Mouse (Mus musculus): Measurements from ENCODE around the gene Dync1li2. TPM values are rescaled to one million over a fixed set of nuclear protein-coding genes. Genes with fewer than 3 reads are reported as not detected.

Dync1li2 gene
- total and polyA plus RNA-seq, 2 experiments: 6.3 to 15.4 TPM

- Histone ChIP-seq H3K79me2 (ENCODE audit: control insufficient read depth, insufficient read depth, low read length) (no peaks in the 10 kb centered on the region), H3K27me3 (ENCODE audit: control insufficient read depth, insufficient read depth, low read length) (no peaks in the 10 kb centered on the region), H3K9ac (ENCODE audit: low read depth, low read length) (no peak overlapping the region), H3K36me3 (ENCODE audit: control insufficient read depth, insufficient read depth, low read length) (peaks cover 8% of the 10 kb centered on the region; the same call in 1 of the 2 replicates), H3K4me3 (ENCODE audit: insufficient read depth, low read depth, low read length) (no peak overlapping the region), H3K27ac (replicated peaks; ENCODE audit: insufficient read depth, low read depth, low read length) (no peak overlapping the region), H3K4me1 (ENCODE audit: control insufficient read depth, insufficient read depth, low read length) (no peaks in the 10 kb centered on the region)
- no peak for DNase-seq (ENCODE audit: extremely low read depth, low read depth, low spot score)
- 69% methylated on average over 3 of the region's 3 CpGs for WGBS
- no peak for TF ChIP-seq POLR2A (IDR thresholded peaks at IDR 0.05; ENCODE audit: extremely low read depth, insufficient read depth, low read length)
- TF ChIP-seq CTCF (IDR thresholded peaks at IDR 0.05; ENCODE audit: low read depth, low read length): no peak
Observed at GRCm38 (mm10) chr8:104414204-104414603, 28.6 kb downstream of the Dync1li2 start.

- peaks cover 3% of the 10 kb centered on the region; the same call in 1 of the 2 replicates for H3K36me3 ChIP-seq (ENCODE audit: control insufficient read depth, insufficient read depth, low read length)
- TF ChIP-seq POLR2A (IDR thresholded peaks at IDR 0.05; ENCODE audit: extremely low read depth, insufficient read depth, low read length): no peak
- no peak for TF ChIP-seq CTCF (IDR thresholded peaks at IDR 0.05; ENCODE audit: low read depth, low read length)
- WGBS: 60% methylated on average over 4 of the region's 4 CpGs
Observed at GRCm38 (mm10) chr8:104413770-104414169, 29.1 kb downstream of the Dync1li2 start.

GRCm38 (mm10) chr8:104412805-104413532 lies 29.9 kb downstream of the Dync1li2 start:
- no peaks in the 10 kb centered on the region for H3K4me1 ChIP-seq (ENCODE audit: control insufficient read depth, insufficient read depth, low read length)
- no peaks in the 10 kb centered on the region for H3K36me3 ChIP-seq (ENCODE audit: control insufficient read depth, insufficient read depth, low read length)
- H3K4me3 ChIP-seq (ENCODE audit: insufficient read depth, low read depth, low read length): no peak overlapping the region
- no peak overlapping the region for H3K9ac ChIP-seq (ENCODE audit: low read depth, low read length)
- TF ChIP-seq POLR2A (IDR thresholded peaks at IDR 0.05; ENCODE audit: extremely low read depth, insufficient read depth, low read length) (no peak), CTCF (IDR thresholded peaks at IDR 0.05; ENCODE audit: low read depth, low read length) (no peak)
- H3K79me2 ChIP-seq (ENCODE audit: control insufficient read depth, insufficient read depth, low read length): no peaks in the 10 kb centered on the region
- DNase-seq (ENCODE audit: extremely low read depth, low read depth, low spot score): no peak
- WGBS: 67% methylated on average over 7 of the region's 7 CpGs
- no peak overlapping the region for H3K27ac ChIP-seq (replicated peaks; ENCODE audit: insufficient read depth, low read depth, low read length)
- no peaks in the 10 kb centered on the region for H3K27me3 ChIP-seq (ENCODE audit: control insufficient read depth, insufficient read depth, low read length)

More at GRCm38 (mm10) chr8:104413770-104414169, 29.1 kb downstream of the Dync1li2 start:
- Histone ChIP-seq H3K27ac (replicated peaks; ENCODE audit: insufficient read depth, low read depth, low read length) (no peak overlapping the region), H3K4me1 (ENCODE audit: control insufficient read depth, insufficient read depth, low read length) (no peaks in the 10 kb centered on the region), H3K9ac (ENCODE audit: low read depth, low read length) (no peak overlapping the region), H3K4me3 (ENCODE audit: insufficient read depth, low read depth, low read length) (no peak overlapping the region), H3K79me2 (ENCODE audit: control insufficient read depth, insufficient read depth, low read length) (no peaks in the 10 kb centered on the region), H3K27me3 (ENCODE audit: control insufficient read depth, insufficient read depth, low read length) (no peaks in the 10 kb centered on the region)
- DNase-seq (ENCODE audit: extremely low read depth, low read depth, low spot score): no peak

DNA sequence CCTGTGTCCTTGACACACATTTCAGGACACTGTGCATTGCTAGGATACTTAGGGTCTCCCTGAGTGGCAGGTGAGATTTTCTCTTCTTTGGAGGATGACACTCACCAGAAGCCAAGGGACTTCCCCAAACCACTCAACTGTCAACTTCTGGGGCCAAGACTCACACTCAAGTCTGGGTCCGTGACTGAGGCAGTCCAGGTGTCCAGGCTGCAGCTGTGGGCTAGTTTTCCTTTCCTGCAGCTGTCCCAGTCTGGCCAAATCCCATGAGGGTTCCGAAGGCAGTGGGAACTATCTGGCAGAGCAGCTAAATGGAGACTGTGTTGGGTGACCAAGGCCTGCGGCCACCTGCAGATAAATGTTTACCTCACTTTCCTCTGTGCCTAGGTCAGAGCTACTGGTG lies 30.9 kb downstream of the Dync1li2 start:
- H3K4me1 ChIP-seq (ENCODE audit: control insufficient read depth, insufficient read depth, low read length): no peaks in the 10 kb centered on the region
- H3K9ac ChIP-seq (ENCODE audit: low read depth, low read length): no peak overlapping the region
- no peak for DNase-seq (ENCODE audit: extremely low read depth, low read depth, low spot score)
- TF ChIP-seq CTCF (IDR thresholded peaks at IDR 0.05; ENCODE audit: low read depth, low read length) (no peak), POLR2A (IDR thresholded peaks at IDR 0.05; ENCODE audit: extremely low read depth, insufficient read depth, low read length) (no peak)
- H3K27me3 ChIP-seq (ENCODE audit: control insufficient read depth, insufficient read depth, low read length): no peaks in the 10 kb centered on the region
- WGBS: 94% methylated on average over 3 of the region's 3 CpGs
- no peaks in the 10 kb centered on the region for H3K36me3 ChIP-seq (ENCODE audit: control insufficient read depth, insufficient read depth, low read length)
- no peaks in the 10 kb centered on the region for H3K79me2 ChIP-seq (ENCODE audit: control insufficient read depth, insufficient read depth, low read length)
- no peak overlapping the region for H3K4me3 ChIP-seq (ENCODE audit: insufficient read depth, low read depth, low read length)
- H3K27ac ChIP-seq (replicated peaks; ENCODE audit: insufficient read depth, low read depth, low read length): no peak overlapping the region

DNA sequence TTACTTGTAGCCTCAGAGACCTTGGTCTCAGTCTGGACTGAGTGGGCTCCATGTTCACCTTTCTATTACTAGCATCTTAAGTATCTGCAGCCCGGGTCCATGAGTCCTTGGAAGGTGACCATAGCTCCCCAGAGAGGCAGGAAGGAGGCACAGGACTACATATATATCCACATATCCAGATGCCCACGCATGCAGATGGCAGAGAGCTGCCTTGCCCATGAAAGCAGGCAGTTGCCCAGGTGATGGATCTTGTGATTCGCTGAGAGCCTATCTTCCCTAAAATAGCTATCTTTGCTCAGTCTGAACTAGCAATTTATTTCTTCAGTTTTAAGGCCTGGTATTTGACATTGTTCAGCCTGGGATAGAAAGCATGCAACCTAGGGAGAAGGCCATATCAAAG lies 31.4 kb downstream of the Dync1li2 start:
- H3K4me3 ChIP-seq (ENCODE audit: insufficient read depth, low read depth, low read length): no peak overlapping the region
- no peak for DNase-seq (ENCODE audit: extremely low read depth, low read depth, low spot score)
- no peak for TF ChIP-seq POLR2A (IDR thresholded peaks at IDR 0.05; ENCODE audit: extremely low read depth, insufficient read depth, low read length)
- no peak for TF ChIP-seq CTCF (IDR thresholded peaks at IDR 0.05; ENCODE audit: low read depth, low read length)
- no peak overlapping the region for H3K27ac ChIP-seq (replicated peaks; ENCODE audit: insufficient read depth, low read depth, low read length)
- H3K79me2 ChIP-seq (ENCODE audit: control insufficient read depth, insufficient read depth, low read length): no peaks in the 10 kb centered on the region
- no peaks in the 10 kb centered on the region for H3K36me3 ChIP-seq (ENCODE audit: control insufficient read depth, insufficient read depth, low read length)
- H3K4me1 ChIP-seq (ENCODE audit: control insufficient read depth, insufficient read depth, low read length): no peaks in the 10 kb centered on the region
- no peaks in the 10 kb centered on the region for H3K27me3 ChIP-seq (ENCODE audit: control insufficient read depth, insufficient read depth, low read length)
- H3K9ac ChIP-seq (ENCODE audit: low read depth, low read length): no peak overlapping the region
- WGBS: 94% methylated on average over 3 of the region's 3 CpGs

- DNase-seq (ENCODE audit: extremely low read depth, low read depth, low spot score): no peak
- no peak overlapping the region for H3K27ac ChIP-seq (replicated peaks; ENCODE audit: insufficient read depth, low read depth, low read length)
- no peaks in the 10 kb centered on the region for H3K36me3 ChIP-seq (ENCODE audit: control insufficient read depth, insufficient read depth, low read length)
- H3K9ac ChIP-seq (ENCODE audit: low read depth, low read length): no peak overlapping the region
- no peaks in the 10 kb centered on the region for H3K4me1 ChIP-seq (ENCODE audit: control insufficient read depth, insufficient read depth, low read length)
- H3K4me3 ChIP-seq (ENCODE audit: insufficient read depth, low read depth, low read length): no peak overlapping the region
- 84% methylated on average over 7 of the region's 7 CpGs for WGBS
- no peaks in the 10 kb centered on the region for H3K79me2 ChIP-seq (ENCODE audit: control insufficient read depth, insufficient read depth, low read length)
- no peak for TF ChIP-seq CTCF (IDR thresholded peaks at IDR 0.05; ENCODE audit: low read depth, low read length)
- TF ChIP-seq POLR2A (IDR thresholded peaks at IDR 0.05; ENCODE audit: extremely low read depth, insufficient read depth, low read length): no peak
- H3K27me3 ChIP-seq (ENCODE audit: control insufficient read depth, insufficient read depth, low read length): no peaks in the 10 kb centered on the region
Observed at GRCm38 (mm10) chr8:104410628-104411273, 32.1 kb downstream of the Dync1li2 start.
